Mouse (Mus musculus) testis, postnatal 10 days (tissue): ENCODE measurements around the gene Olfr791.

Source experiments
- DNase-seq: peaks from one replicate; pipeline ENCODE4 v3.0.0; 2021; ENCODE audit warnings: low spot score

The Olfr791 gene

GRCm38 (mm10) chr10:129521492-129521891 is at the start of gene Olfr791:
Gene Olfr791, plus strand, starts transcription at chr10:129521792.
- no peak for DNase-seq

GRCm38 (mm10) chr10:129473256-129473655 is 48.3 kb upstream of the Olfr791 start:
- no peak for DNase-seq

DNA sequence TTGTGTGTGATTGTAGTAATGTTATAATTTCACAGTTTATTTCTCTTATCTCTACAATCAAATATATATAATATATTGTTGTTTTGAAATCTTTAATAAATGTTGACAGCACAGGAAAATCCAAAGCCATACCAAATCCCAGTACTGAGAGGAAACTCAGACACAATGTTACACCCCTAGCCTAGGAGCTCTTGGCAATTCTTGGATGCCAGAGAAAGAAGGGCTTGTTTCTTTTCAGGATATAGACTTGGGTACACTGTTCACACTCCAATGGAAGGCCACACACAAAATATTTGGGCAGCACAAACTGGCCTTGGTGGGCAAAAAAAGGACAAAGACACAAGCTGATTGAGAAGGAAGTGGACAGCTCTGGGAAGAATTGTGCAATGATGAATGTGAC is 47.9 kb upstream of the Olfr791 start:
- no peak for DNase-seq

GRCm38 (mm10) chr10:129484452-129484851 is 37.1 kb upstream of the Olfr791 start, which contains the start of gene Olfr789:
Gene Olfr789, plus strand, starts transcription at chr10:129484752.
- no peak for DNase-seq

GRCm38 (mm10) chr10:129490101-129490500 is 31.5 kb upstream of the Olfr791 start:
- DNase-seq: no peak

- DNase-seq: no peak
These were observed 23.4 kb upstream of the Olfr791 start, which contains the start of gene Olfr790 for GRCm38 (mm10) chr10:129498192-129498591. Gene Olfr790, plus strand, starts transcription at chr10:129498492.

GRCm38 (mm10) chr10:129538862-129539261 is 17.3 kb downstream of the Olfr791 start, which contains the start of gene Olfr792:
Gene Olfr792, plus strand, starts transcription at chr10:129539162.
- no peak for DNase-seq

DNA sequence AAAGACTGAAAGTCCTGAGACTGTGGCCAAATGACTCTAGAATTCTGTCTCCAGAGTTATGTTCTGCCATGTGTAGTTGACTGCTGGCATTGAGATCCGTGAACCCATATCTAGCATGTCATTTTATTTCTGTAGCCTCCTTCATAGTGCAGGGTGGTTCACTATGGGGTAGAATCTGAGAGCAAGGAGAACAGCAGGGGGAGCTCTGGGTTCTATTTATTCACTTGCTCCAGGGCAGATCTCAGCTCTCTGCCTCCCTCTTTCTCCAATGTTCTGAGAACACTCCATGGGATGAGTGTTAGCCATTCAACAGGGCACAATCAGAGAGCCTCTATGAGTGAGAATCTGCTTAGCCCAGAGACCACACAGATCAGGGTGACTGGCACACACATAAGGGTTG is 27.8 kb downstream of the Olfr791 start:
- DNase-seq: no peak

DNA sequence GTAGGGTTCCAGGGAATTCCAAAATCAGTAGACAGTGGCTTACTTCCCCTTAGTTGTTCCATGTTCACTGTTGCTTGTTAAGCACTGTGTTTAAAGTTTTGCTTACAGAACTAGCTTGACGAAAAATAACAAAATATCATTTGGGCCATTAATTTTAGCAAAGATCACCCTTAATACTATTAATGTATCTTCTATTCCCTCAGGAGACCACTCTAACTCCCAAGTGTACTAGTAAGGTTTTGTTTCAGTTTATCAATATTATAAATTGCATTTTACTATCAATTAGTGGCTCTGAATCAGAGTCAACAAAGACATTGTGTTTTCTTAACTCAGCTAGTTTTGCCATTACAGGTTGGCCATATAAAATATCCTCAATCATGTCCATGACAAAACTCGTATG is 45.8 kb downstream of the Olfr791 start, which contains the start of gene Olfr794:
TSS of gene Olfr794 (plus strand) at position 301 of the 400 bp plus-strand sequence.
- no peak for DNase-seq

- no peak for DNase-seq
These were observed 55.5 kb downstream of the Olfr791 start for GRCm38 (mm10) chr10:129577066-129577465.
